Mouse (Mus musculus) MEL (cell line): ENCODE measurements around the gene Parp11.

Source experiments
- BHLHE40 ChIP-seq: IDR thresholded peaks from 2 replicates; pipeline ENCODE4 v1.6.1; 2012; ENCODE audit warnings: low read depth, mild to moderate bottlenecking, inconsistent platforms, low read length, improper control_type of control experiment, borderline replicate concordance
- CTCF ChIP-seq, 3 experiments: IDR thresholded peaks in 2 of 3; conservative IDR thresholded peaks in 1 of 3; 2 replicates each; pipeline ENCODE4 v1.5.1; 2011 to 2012; ENCODE audit warnings: low read length in 3 of 3, low read depth in 2 of 3, mild to moderate bottlenecking in 2 of 3, improper control_type of control experiment in 1 of 3, inconsistent platforms in 1 of 3, mixed read lengths in 1 of 3, moderate library complexity in 1 of 3; ENCODE audit not compliant: control insufficient read depth in 1 of 3, insufficient read depth in 1 of 3, poor library complexity in 1 of 3, severe bottlenecking in 1 of 3
- E2F4 ChIP-seq: IDR thresholded peaks from 2 replicates; pipeline ENCODE4 v1.6.1; 2011; ENCODE audit warnings: low read depth, low read length, improper control_type of control experiment, borderline replicate concordance
- ELF1 ChIP-seq: IDR thresholded peaks from 2 replicates; pipeline ENCODE4 v1.6.1; 2014; ENCODE audit warnings: low read depth, mild to moderate bottlenecking, inconsistent platforms, low read length, improper control_type of control experiment, moderate library complexity
- EP300 ChIP-seq, 2 experiments: IDR thresholded peaks; 2 replicates each; pipeline ENCODE4 v1.6.1; 2011; ENCODE audit warnings: improper control_type of control experiment in 2 of 2, low read length in 2 of 2, low read depth in 1 of 2, mild to moderate bottlenecking in 1 of 2
- KAT2A ChIP-seq: conservative IDR thresholded peaks from 2 replicates; pipeline ENCODE4 v1.6.1; 2012; ENCODE audit warnings: low read depth, low read length, improper control_type of control experiment, inconsistent platforms
- MAZ ChIP-seq: IDR thresholded peaks from 2 replicates; pipeline ENCODE4 v1.6.1; 2012; ENCODE audit warnings: low read depth, mild to moderate bottlenecking, inconsistent platforms, low read length, improper control_type of control experiment
- POLR2A ChIP-seq, 2 experiments: IDR thresholded peaks; 2 replicates each; pipeline ENCODE4 v1.6.1; 2011 to 2012; ENCODE audit warnings: low read length in 2 of 2, mild to moderate bottlenecking in 2 of 2, control low read depth in 1 of 2, improper control_type of control experiment in 1 of 2, low read depth in 1 of 2, moderate library complexity in 1 of 2; ENCODE audit not compliant: control insufficient read depth in 1 of 2, insufficient read depth in 1 of 2, poor library complexity in 1 of 2
- POLR2AphosphoS5 ChIP-seq: IDR thresholded peaks from 2 replicates; pipeline ENCODE4 v1.6.1; 2012; ENCODE audit warnings: low read depth, borderline replicate concordance, mild to moderate bottlenecking, inconsistent platforms, low read length, moderate library complexity, mixed read lengths
- RAD21 ChIP-seq: IDR thresholded peaks from 2 replicates; pipeline ENCODE4 v1.6.1; 2011; ENCODE audit warnings: mild to moderate bottlenecking, low read depth, low read length, improper control_type of control experiment
- TBP ChIP-seq: IDR thresholded peaks from 2 replicates; pipeline ENCODE4 v1.8.0; 2011; ENCODE audit warnings: low read depth, low read length, improper control_type of control experiment

- TF ChIP-seq E2F4 (no peak), TBP (no peak), POLR2A (IDR thresholded peaks at IDR 0.05; ENCODE audit: control insufficient read depth in 1 of 2, insufficient read depth in 1 of 2, low read depth in 1 of 2, low read length in 2 of 2, poor library complexity in 1 of 2) (no peak), RAD21 (no peak), MAZ (no peak), ELF1 (no peak), CTCF (IDR thresholded peaks at IDR 0.05 in 2 of 3, conservative IDR thresholded peaks at IDR 0.05 in 1 of 3; ENCODE audit: control insufficient read depth in 1 of 3, insufficient read depth in 1 of 3, low read depth in 2 of 3, low read length in 3 of 3, poor library complexity in 1 of 3, severe bottlenecking in 1 of 3) (no peak), BHLHE40 (no peak), POLR2AphosphoS5 (no peak), EP300 (IDR thresholded peaks at IDR 0.05; ENCODE audit: low read depth in 1 of 2, low read length in 2 of 2) (no peak), KAT2A (no peak)
These were observed 85.7 kb downstream of the Parp11 start for GRCm38 (mm10) chr6:127532304-127532703.
